Mouse (Mus musculus): Measurements from ENCODE around the gene Abcc8. TPM values are rescaled to one million over a fixed set of nuclear protein-coding genes. Genes with fewer than 3 reads are reported as not detected.

Abcc8 gene
- polyA plus RNA-seq, 1 experiment = not detected

DNA sequence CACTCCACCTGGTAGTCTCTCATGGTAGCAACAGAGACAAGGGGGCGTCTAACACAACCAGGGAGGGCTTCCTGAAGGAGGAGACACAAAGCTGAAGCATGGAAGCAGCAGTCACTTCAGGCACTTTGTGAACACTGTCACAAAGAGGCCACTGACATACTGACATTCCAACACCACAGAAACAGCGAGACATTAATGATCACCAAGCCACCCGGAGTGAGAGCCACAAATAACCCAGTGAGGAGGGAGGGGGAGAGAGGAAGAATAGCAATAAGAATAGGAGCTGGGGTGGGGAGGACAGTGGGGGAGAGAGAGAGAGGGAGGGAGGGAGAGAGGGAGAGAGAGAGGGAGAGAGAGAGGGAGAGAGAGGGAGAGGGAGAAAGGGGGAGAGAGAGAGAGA, 18.2 kb downstream of the Abcc8 start:
- no peak for TF ChIP-seq POLR2A (IDR thresholded peaks at IDR 0.05; ENCODE audit: borderline replicate concordance, low read depth, low read length)
- no peak for TF ChIP-seq CTCF (IDR thresholded peaks at IDR 0.05; ENCODE audit: low read depth, low read length)
- Histone ChIP-seq H3K4me3 (ENCODE audit: insufficient read depth, low read length) (no peak overlapping the region), H3K4me1 (ENCODE audit: control insufficient read depth, insufficient read depth, low read length) (no peaks in the 10 kb centered on the region), H3K27ac (ENCODE audit: insufficient read depth, low read depth, low read length) (no peak overlapping the region)

DNA sequence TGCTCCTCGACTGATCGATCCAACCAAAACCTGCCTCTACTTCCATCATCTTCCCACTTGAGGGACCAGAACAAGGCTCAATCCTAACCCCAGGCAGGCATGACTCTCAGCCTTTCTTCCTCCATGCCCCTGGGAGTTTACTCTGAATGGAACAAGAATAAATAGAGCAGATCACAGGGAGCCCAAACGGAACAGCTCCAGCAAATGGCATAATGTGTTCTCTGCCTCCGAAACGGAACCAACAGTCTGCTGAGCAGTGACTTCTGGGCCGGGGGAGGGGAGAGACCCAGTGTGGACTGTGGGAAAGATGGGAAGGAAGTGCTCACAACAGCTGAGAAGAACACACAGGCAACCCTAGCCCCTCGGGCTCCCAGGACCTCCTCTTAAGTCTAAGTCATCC, 22.1 kb downstream of the Abcc8 start:
- Histone ChIP-seq H3K27ac (ENCODE audit: insufficient read depth, low read depth, low read length) (no peak overlapping the region), H3K4me1 (ENCODE audit: control insufficient read depth, insufficient read depth, low read length) (no peaks in the 10 kb centered on the region), H3K4me3 (ENCODE audit: insufficient read depth, low read length) (no peak overlapping the region)
- TF ChIP-seq CTCF (IDR thresholded peaks at IDR 0.05; ENCODE audit: low read depth, low read length) = no peak
- no peak for TF ChIP-seq POLR2A (IDR thresholded peaks at IDR 0.05; ENCODE audit: borderline replicate concordance, low read depth, low read length)

GRCm38 (mm10) chr7:46154498-46155488, 25.0 kb downstream of the Abcc8 start:
- Histone ChIP-seq H3K27ac (ENCODE audit: insufficient read depth, low read depth, low read length) (no peak overlapping the region), H3K4me3 (ENCODE audit: insufficient read depth, low read length) (no peak overlapping the region), H3K4me1 (ENCODE audit: control insufficient read depth, insufficient read depth, low read length) (no peaks in the 10 kb centered on the region)
- TF ChIP-seq POLR2A (IDR thresholded peaks at IDR 0.05; ENCODE audit: borderline replicate concordance, low read depth, low read length) (no peak), CTCF (IDR thresholded peaks at IDR 0.05; ENCODE audit: low read depth, low read length) (no peak)

DNA sequence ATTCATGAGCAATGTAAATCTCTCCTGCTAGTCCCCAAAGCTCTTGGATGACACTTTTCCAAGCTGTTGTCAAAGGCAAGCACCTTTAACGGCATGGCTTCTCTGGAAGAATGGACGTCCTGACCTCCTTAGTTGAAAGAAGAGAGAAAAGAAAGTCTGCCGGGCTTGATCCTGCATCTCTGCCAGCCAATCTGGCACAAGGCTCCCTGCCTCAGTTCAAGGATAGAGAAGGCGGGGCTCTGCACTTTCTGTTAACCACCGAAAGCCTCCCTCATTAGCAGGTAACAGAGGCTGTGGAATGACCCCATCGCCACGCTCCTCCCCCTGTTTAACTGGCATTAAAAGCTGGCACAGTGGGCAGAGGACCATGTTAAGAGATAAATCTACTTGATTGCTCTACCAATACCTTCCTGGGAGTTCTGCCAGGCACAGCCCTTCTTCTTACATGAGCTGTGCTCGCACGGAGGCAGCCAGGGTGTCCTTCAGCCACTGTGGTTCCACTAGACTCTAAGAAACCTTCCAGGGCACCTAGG, 26.9 kb downstream of the Abcc8 start:
- H3K4me1 ChIP-seq (ENCODE audit: control insufficient read depth, insufficient read depth, low read length) = no peaks in the 10 kb centered on the region
- no peak overlapping the region for H3K4me3 ChIP-seq (ENCODE audit: insufficient read depth, low read length)
- TF ChIP-seq CTCF (IDR thresholded peaks at IDR 0.05; ENCODE audit: low read depth, low read length) (no peak), POLR2A (IDR thresholded peaks at IDR 0.05; ENCODE audit: borderline replicate concordance, low read depth, low read length) (no peak)
- no peak overlapping the region for H3K27ac ChIP-seq (ENCODE audit: insufficient read depth, low read depth, low read length)

DNA sequence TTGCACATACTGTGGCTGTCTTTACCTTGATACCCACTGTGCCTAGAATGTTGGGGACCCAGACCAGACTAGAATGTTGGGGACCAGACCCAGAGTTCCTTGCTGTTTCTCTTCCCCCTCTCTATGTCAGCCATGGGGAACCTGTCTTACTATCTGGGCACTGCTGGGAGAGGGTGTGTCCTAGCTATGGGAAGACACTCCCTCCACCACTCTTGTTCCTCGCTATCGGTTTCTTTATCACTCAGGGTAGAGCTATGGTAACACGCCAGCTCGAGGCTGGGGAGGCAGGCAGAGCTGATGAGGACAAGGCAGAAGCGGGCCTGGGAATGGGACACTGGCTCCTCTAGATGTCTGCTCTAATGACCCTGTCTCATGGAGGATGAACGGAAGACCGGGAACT, 32.4 kb downstream of the Abcc8 start:
- no peak for TF ChIP-seq POLR2A (IDR thresholded peaks at IDR 0.05; ENCODE audit: borderline replicate concordance, low read depth, low read length)
- no peak for TF ChIP-seq CTCF (IDR thresholded peaks at IDR 0.05; ENCODE audit: low read depth, low read length)
- no peak overlapping the region for H3K27ac ChIP-seq (ENCODE audit: insufficient read depth, low read depth, low read length)
- no peak overlapping the region for H3K4me3 ChIP-seq (ENCODE audit: insufficient read depth, low read length)
- no peaks in the 10 kb centered on the region for H3K4me1 ChIP-seq (ENCODE audit: control insufficient read depth, insufficient read depth, low read length)

DNA sequence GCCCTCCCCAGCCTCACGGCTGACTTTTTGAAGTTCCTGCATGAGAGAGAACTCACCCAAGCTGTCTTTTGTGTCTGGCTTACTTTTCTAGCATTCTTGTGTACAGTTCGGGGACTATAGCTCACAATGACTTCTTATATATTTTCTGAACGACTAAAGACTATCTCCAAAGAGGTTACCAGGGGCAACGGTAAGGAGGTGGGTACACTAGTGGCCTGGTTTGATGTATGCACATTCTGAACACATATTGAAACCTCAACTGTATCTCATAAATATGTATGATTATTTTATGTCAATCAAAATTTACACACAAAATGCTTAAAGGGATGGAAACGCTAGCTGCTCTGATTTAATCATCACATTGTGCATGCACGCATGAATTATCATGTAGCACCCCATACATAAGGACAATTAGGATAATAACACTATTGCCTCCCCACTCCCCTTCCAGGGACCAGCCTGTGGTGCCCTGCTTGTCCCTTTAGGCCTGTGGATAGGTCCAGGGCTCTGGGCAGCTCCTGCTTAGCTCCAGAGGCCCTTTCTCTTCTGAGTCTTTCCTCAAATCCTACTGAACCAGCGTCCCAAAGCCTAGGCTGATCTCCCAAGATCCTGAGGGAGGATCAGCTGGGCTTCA, 33.0 kb downstream of the Abcc8 start:
- Histone ChIP-seq H3K4me1 (ENCODE audit: control insufficient read depth, insufficient read depth, low read length) (no peaks in the 10 kb centered on the region), H3K27ac (ENCODE audit: insufficient read depth, low read depth, low read length) (no peak overlapping the region), H3K4me3 (ENCODE audit: insufficient read depth, low read length) (no peak overlapping the region)
- no peak for TF ChIP-seq POLR2A (IDR thresholded peaks at IDR 0.05; ENCODE audit: borderline replicate concordance, low read depth, low read length)
- TF ChIP-seq CTCF (IDR thresholded peaks at IDR 0.05; ENCODE audit: low read depth, low read length) = no peak

GRCm38 (mm10) chr7:46144061-46144460, 35.8 kb downstream of the Abcc8 start:
- H3K4me1 ChIP-seq (ENCODE audit: control insufficient read depth, insufficient read depth, low read length) = no peaks in the 10 kb centered on the region
- TF ChIP-seq CTCF (IDR thresholded peaks at IDR 0.05; ENCODE audit: low read depth, low read length) = no peak
- TF ChIP-seq POLR2A (IDR thresholded peaks at IDR 0.05; ENCODE audit: borderline replicate concordance, low read depth, low read length) = no peak
- no peak overlapping the region for H3K27ac ChIP-seq (ENCODE audit: insufficient read depth, low read depth, low read length)
- no peak overlapping the region for H3K4me3 ChIP-seq (ENCODE audit: insufficient read depth, low read length)

- no peak overlapping the region for H3K4me3 ChIP-seq (ENCODE audit: insufficient read depth, low read length)
- H3K4me1 ChIP-seq (ENCODE audit: control insufficient read depth, insufficient read depth, low read length) = no peaks in the 10 kb centered on the region
- TF ChIP-seq POLR2A (IDR thresholded peaks at IDR 0.05; ENCODE audit: borderline replicate concordance, low read depth, low read length) = no peak
- no peak for TF ChIP-seq CTCF (IDR thresholded peaks at IDR 0.05; ENCODE audit: low read depth, low read length)
- no peak overlapping the region for H3K27ac ChIP-seq (ENCODE audit: insufficient read depth, low read depth, low read length)
Measured at GRCm38 (mm10) chr7:46138329-46138930, 41.4 kb downstream of the Abcc8 start.

GRCm38 (mm10) chr7:46133858-46134257, 46.0 kb downstream of the Abcc8 start:
- TF ChIP-seq POLR2A (IDR thresholded peaks at IDR 0.05; ENCODE audit: borderline replicate concordance, low read depth, low read length) (no peak), CTCF (IDR thresholded peaks at IDR 0.05; ENCODE audit: low read depth, low read length) (no peak)
- Histone ChIP-seq H3K4me3 (ENCODE audit: insufficient read depth, low read length) (no peak overlapping the region), H3K4me1 (ENCODE audit: control insufficient read depth, insufficient read depth, low read length) (peaks cover 31% of the 10 kb centered on the region), H3K27ac (ENCODE audit: insufficient read depth, low read depth, low read length) (no peak overlapping the region)
